Mouse (Mus musculus) CH12F3 (cell line): Measurements from ENCODE around the gene Arap1.

Experiments used
- in situ Hi-C: fragments of 300-500 bp; cut with MboI; formaldehyde crosslinking; loops from 2 replicates; pipeline ENCODE4 v1.14.3; 2020; ENCODE audit warnings: low sequenced_read_pairs

Arap1 gene

DNA sequence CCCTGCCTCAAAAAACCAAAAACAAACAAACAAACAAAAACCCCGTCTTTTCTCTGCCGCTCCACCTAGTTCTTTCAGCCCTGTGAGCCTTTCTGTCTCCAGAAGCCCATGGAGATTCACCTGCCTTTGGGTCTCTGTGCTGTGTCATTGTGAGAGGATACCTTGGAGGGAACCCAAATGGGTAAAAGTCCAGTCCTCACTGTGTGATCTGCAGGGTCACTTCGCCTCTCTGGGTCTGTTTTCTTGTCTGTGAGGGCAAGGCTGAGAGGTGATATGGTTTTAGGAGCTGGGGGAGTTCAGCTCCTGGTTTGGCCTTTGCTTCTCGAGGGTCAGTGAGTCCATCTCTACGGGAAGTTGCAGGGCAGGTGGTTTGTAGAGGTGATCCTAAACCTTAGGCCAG, 21.9 kb upstream of the Arap1 start:
- in situ Hi-C loops: no loop called here

DNA sequence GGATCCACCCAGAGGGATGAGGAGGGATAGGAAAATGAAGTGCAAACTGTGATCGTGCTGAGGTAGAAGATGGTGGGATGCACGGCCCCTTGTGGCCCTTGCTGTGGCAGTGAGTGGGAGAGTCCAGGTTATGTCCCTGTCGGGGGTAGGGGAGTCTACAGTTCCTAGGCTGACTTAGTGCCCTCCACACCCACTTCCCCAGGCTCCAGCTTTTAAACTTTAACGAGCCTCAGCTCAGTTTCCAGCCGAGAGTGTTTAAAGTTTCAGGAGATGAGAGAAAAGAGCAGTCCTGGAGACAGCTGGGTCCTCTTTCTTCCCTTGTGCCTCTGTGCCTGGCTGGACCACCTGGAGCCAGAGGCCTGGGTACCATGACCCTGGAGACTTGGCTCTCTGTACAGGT, 20.6 kb upstream of the Arap1 start:
- in situ Hi-C loops: no loop called here

DNA sequence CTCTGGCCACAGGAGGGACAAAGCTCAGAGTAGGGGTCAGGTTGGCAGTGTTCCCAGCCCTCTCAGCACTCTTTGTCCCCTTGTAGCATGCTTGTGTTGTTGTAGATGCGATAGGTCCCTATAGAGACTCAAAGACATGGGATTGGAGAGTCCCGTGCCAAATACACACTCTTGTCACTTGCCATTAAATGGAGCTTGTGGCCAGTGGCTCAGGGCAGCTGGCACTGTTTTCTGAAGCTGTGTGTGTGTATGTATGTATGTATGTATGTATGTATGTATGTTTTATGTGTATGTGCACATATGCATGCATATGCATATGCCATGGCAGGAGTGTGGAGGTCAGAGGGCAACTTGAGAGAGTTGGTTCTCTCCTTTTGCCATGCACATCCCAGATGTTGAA, 20.1 kb upstream of the Arap1 start:
- in situ Hi-C loops: no loop called here

DNA sequence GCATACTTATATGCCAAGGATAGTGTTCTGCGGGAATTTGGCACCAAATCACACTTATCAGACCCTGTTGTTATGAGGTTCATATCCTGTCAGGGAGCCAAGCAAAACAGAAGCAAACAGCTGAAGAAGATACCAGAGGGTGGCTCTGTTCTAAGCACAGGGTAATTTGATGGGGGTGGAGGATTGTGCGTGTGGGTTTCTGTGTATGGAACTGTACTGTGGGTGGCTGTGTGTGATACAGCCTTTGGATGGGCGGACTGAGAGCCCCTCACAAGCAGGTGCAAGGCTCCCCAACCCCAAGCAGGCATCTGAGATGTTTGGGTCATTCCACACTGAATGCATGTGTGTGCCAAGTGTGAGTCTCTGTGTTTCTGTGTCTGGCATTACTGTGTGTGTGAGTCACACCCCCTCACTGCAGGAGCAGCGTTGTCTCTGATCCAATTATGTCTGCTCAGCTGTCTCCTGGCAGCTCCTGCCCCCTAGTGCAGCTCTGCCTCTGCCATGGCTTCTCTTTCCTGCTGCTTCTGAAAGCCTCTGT, 19.2 kb upstream of the Arap1 start:
- in situ Hi-C loops: no loop called here

DNA sequence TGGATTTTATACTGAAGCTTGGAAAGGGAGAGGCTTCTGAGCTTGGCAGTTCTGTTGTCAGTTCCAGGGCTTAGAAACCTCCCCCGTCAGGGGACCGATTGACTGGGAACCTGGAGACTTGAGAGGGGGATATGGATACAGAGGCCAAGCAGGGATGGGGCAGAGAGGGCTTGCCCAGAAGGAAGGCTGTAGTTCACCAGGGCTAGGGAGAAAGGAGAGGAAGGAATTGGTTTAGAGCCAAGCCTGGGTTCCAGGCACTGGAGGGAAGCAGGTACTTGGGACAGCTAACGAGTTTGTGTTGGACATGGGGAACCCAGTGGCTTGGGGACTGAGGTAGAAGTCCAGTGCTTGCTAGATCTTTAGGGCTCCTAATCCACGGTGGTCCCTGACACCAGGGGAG, 18.3 kb upstream of the Arap1 start:
- in situ Hi-C loops: no loop called here

DNA sequence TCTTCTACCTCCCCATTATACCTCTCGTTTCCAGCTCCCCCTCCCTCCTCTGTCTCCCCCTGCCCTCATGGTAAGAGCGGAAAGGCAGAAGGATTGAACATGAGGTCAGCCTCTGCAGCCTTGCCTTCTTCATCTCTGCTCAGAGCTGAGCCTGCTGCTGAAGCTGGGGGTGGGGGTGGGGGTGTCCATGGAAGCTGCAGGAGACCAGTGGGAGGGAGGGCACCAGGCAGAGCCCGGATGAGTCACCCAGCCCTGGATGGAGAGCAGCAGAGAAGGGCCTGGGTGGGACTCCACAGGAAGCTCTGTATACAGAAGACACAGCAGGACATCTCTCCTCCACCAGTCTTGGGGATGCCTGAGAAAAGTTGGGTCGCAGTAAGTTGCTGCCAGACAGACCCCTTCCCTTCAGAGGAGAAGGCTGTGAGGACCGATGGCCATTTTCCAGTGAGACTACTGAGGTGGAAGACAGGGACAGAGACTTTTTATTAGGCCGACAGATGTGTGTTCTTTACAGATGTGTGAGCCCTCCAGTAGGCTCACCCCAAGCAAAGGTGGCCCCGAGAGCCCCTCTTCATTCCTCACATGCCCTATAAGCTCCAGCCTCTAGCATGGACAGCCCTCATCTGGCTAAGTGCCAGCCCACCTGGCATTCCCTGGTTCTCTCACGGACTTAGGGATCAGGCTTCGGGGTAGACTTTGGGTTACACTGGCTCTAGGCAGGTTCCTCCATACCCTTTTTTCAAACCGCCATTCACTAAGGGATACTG, 17.6 kb upstream of the Arap1 start:
- in situ Hi-C loops: no loop called here

DNA sequence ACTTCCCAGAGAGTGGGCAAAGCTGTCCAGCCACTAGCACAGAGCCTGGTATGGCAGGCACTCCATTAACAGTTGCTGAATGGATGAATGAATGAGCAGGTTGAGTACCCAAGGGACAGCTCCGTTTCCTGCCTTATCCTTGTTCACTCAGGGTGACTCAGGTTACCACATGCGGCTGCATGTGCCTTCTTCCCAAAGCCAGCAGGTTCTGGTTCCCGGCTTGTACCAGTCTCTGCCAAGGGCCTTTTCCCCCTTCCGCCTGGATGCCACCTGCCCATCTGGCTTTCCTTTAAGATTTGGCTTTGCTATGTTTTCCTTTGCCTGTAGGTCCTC, 17.1 kb upstream of the Arap1 start:
- in situ Hi-C loops: no loop called here

DNA sequence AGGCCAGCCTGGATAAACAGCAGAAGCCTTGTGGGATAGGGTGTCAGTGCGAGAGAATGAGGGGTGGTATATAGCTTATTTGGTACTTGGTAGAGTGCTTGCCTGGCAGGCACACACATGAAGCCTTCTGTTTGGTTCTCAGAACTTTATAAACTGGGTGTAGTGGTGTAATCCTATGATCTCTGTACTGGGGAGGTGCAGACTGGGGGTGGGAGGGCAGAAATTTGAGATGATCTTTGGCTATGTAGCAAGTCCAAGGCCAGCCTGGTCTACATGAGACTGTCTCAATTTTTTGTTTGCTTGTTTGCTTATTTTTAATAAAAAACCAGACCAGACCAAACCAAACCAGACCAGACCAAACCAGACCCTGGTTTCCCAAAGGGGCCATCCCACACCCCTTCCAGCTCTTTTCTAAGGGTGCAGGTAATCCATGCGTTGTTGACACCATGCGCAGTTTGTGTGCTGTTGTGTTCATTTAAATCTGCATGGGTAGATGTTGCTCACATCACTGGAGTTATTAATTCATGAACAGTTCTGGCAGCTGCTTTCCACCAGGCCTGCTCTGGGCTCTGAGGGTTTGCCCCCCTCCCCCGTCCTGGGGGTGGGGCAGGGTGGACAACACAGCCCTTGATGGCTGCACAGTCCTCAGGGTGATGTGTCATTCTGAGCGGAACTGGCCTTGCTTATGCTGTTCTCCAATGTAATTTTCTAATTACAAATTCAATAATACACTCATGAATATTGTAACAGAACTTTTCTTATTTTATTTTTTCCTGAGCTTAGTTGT, 15.6 kb upstream of the Arap1 start:
- in situ Hi-C loops: no loop called here

DNA sequence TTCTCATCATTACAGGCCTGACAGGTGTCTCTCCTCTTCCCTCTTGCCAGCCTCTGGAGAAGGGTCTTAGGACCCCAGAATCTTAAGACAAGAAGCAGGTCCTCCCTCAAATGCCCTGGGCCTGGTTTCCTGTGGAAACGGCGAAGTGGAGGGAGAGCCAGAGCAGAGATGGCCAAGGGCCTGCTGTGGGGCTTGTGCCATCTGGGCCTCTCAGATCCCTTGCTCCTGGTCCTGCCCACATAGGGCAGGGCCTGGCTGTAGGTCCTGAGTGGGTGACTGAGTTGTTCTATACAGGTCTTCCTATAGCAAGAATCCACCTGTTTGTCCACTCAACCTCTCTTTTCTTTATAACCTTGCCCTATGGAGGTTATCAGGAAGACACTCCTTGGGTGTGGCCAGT, 12.6 kb upstream of the Arap1 start:
- in situ Hi-C loops: no loop called here

DNA sequence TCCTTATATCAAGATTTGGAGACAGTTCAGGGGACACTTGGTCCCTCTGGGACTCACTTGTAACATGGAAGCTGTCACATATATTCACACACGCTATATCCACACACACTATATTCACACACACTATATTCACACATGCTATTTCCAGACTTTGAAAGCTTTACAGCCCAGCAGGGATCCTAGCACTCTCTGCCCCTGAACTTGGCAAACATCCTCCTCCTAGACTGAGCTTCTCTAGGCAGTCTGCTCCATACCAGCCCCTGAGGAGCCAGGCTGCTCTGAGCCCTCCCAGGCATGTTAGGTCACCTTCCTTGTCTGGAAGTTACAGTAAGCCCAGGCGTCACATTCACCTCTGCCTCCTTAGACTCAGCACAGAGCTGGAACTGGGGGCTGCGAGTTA, 11.2 kb upstream of the Arap1 start:
- in situ Hi-C loops: no loop called here

DNA sequence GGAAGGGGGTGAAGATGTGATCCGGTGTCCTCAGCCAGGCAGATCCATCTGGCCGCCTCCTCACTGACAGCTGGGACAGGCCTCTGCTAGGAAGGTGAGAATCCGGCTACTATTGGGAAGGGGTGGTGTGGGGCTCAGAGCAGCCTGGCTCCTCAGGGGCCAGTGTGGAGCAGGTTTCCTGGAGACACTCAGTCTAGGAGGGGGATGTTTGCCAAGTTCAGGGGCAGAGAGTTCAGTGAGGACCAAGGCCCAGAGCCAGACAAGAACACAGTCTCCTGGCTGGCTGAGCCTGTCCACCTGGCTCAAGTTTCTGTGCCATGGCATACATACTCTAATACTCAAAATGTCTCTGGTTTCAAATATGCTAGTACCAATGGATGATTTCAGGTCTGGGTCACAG, 10.5 kb upstream of the Arap1 start:
- in situ Hi-C loops: no loop called here

DNA sequence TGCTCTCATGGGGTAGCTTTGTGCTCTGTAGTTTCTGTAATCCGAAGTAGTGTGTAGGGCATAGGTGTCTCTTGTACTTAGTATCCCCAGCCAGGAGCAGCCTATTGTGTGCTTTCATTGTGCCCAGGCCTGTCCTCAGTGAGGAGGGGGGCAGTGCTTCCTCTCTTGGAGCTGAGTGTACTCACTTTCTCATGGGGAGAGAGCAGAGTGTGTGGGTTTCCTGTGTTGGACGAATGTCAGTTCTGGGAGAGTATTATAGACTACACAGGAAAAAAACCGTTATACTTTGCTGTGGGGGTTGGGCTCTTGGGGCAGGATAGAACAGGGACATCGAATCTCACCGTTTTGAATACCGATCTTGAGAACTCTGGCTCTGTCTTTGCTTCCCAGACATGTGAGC, 6.5 kb upstream of the Arap1 start:
- in situ Hi-C loops: no loop called here

DNA sequence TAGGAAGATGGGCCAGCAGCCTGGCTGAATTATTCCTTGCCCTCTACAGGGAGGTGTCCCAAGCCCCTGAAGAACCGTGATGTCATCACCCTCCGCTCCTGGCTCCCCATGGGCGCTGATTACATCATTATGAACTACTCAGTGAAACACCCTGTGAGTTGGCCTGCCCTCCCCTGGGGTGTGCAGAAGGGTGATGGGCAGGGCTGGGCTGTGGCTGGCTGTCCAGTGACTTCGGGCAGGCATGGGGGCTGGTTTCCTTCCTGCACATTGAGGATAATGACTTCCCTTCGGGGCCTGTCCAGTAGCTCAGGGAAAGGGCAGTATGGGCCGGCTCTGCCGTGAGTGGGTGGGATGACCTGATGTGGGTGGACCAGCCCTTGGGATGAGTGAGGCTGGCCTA, 4.7 kb upstream of the Arap1 start:
- in situ Hi-C loops: no loop called here

DNA sequence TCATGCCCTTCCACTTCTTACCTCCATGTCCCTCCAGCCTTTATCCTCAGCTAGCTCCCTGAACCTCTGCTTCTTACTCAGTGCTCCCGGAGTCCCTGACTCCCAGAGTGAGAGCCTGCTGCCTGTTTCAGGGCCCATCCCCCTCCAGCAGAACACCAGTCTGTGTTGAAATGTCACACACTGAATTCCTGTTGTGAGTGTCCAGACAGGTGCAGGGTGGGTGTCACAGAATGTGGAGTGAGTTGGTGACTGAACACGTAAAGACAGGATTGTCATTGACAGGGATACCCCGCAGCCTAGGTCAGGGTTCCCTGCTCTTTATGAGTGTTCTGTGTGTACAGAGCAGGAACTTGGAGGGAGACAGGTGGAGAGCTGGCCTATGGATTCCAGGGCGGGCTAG, 3.0 kb upstream of the Arap1 start:
- in situ Hi-C loops: no loop called here

DNA sequence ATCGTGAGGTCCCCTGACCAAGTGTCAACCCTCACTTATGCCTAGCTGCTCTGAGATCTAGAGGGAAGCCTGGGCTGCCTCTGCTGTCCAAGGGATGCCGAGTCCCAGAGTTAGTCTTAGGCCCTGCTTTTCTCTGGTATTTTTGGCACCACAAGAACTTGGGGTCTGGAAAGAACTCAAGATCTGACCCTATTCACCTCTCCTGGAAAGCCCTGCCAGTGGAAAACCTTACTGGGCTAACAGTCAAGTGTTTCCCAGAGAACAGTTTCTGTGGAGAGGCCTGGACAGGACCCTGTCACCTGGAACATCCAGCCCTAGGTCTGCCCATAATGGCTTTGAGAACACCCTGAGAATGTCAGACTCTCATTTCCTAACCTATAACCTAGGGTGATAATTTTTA, 876 bp upstream of the Arap1 start:
- in situ Hi-C loops: no loop called here

DNA sequence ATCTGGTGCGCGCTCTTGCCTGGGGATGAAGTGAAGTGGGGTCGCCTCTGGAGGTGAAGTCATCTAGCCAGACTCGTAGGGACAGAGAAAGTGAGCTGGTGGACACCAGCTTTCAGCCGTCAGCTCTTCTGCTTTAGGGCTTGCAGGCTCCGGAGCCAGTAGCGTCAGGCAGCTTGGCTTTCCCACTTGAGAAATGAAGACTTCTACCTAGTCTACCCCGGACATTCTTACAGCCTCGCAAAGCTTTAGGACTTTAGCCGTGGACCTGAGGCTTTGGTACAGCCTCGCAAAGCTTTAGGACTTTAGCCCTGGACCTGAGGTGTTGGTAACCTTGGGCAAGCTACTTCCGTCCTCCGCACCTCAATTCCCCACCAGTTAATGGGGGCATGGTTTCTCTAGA, 445 bp downstream of the Arap1 start:
- in situ Hi-C loops: no loop called here

DNA sequence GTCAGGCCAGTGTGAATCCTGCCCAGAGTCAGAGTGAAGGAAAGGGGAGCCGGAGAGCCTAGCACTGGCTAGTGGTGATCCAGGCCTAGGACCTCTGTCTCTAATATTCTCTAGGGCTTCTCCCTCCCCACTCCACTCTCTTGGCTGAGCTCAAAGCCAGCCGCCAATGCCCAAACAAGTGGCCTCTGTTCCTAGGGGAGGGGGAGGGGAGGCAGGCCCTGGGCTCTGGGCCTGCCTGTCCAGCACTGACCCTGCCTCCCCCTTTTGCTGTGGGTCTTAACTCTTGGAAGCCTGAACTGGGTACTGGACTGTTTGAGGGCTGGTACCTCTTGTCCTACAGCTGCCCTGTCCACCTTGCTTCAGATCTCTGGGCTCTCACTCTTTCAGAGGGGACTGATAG, 2.0 kb downstream of the Arap1 start:
- in situ Hi-C loops: no loop called here

DNA sequence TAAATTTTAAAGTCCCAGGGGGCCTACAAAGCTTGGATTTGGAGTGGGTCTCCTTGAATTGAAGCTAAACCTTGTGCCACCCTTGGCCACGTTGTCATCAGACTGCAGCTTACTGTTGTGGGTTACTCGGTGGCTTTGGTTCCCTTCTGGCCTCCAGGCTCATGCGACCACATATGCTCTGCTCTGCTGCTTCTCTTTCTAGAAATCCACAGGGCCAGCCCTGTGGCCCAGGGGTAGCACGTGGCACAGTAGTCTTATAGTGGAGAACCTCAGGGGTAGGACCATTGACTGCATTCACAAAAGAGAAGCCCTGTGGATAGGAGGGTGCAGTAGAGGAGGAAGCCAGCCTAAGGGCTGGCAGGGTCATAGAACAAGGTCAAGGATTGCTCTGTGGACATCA, 4.5 kb downstream of the Arap1 start:
- in situ Hi-C loops: no loop called here

DNA sequence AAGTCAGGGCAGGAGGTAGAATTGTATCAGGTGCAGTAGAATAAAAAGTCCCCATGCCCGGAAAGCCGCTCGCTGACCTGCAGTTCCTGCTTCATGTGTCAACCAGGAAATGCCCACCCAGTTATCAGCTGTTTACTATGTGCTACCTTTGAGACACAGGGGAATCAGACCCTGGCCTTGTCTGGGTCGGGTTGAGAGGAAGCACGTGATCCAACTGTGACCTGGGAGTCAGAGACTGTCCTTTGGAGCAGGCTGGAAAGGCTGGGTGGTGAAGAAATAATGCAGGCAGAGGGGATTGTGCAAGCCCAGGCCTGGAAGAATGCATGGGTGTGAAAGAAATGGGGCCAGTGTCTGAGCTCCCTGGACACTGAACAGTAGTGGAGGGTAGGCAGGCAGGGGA, 6.6 kb downstream of the Arap1 start:
- in situ Hi-C loops: no loop called here

DNA sequence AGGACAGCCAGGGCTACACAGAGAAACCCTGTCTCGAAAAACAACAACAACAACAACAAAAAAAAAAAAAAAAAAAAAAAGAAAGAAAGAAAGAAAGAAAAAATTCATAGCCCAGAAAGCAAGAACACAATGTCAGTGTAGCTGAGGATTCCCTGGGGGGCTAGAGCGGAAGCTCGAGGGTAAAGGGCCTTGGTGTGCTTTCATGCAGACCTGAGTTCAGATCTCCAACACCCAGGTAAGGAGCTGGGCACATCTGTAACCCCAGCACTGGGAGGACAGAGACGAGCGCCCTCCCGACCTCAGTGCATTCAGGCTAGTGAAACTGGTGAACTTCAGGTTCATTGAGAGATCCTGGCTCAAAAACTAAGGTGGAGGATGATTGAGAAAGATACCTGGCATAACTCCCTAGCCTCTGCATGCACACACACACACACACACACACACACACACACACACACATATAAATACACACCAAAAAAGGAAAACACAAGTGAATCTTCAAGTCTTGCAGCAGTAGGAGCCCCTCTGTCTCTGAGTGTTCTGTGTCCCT, 7.8 kb downstream of the Arap1 start:
- in situ Hi-C loops: no loop called here

DNA sequence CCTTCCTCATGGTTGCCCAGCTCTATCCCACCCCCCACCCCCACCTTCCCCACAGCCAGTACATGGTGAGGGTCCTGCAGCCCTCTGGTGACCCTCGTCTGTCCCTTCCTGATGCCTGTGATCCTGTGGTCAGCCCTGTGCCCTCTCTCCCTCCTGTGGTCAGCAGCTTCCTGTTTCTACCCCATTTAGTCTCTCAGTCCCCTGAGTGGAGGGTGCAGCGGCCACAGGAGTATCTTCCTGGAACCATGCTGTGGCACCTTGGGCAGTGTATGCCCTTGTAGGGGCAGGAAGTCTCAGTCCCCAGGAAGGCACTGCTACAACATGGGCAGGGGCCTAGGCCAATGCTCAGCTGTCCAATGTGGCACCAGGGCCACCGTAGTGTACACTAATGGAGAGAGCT, 9.0 kb downstream of the Arap1 start:
- in situ Hi-C loops: no loop called here

DNA sequence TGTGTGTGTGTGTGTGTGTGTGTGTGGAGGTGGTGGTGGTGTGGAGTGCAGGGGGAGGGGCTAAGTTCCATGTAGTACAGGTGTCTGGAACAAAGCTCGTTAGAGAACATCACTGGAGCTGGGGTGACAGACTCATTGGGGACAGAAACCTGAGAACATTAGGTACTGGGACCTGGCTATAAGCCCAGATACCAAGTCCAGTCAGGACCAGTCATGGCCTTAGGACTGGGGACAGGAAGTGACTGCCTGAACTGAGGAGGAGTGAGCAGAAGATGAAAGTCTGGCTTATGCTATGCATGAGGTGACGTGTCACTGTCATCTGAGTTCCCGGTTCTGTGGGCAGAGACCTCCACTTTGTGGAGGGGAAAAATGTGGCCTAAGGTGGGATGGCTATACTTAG, 12.5 kb downstream of the Arap1 start:
- in situ Hi-C loops: no loop called here
